Mouse (Mus musculus): ENCODE measurements at regions not wholly inside any gene's neighbourhood (a gene's known extent, or its start where the extent isn't known, plus 50 kb on each side); places are given as distances from the start of the nearest gene placed in this dataset.

DNA sequence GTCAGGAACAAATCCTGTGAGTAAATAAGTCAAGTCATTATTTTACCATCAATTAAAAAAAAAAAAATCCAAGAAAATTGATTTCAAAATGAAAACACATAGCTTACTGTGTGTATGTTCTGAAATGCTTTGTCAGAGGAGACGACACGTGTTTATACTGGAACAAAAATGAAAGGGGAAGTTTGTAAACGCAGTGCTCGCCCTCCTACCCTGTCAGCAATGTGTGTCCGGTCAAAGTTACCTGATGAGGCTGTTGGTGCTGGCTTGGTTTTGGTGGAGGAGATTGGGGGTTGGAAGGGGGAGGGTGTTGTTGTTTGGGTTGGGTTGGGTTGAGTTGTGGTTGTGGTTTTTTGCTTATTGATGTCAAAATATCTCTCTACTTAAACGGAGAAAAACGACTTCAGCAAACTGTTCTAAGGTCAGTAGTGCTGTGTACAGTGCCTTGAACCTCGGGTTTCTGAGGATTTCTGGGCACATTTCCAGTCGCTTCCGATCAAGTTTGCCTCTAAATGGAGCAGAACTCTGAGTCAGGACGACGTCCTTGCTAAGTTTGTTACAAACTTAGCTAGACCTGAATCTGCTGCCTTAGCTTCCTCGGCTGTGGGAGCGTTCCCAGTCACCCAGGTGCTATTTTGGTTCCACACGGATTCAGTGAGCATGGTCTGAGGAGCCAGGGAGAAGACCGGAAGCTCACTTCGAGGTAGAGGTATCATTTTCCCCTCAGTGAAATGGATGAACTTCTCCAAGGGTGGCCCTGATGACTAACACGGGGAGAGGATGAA lies 111.6 kb upstream of the Frmd6 start:
- peak; percentile 4 to 24 for DNase-seq (ENCODE audit: low spot score in 2 of 2)

DNA sequence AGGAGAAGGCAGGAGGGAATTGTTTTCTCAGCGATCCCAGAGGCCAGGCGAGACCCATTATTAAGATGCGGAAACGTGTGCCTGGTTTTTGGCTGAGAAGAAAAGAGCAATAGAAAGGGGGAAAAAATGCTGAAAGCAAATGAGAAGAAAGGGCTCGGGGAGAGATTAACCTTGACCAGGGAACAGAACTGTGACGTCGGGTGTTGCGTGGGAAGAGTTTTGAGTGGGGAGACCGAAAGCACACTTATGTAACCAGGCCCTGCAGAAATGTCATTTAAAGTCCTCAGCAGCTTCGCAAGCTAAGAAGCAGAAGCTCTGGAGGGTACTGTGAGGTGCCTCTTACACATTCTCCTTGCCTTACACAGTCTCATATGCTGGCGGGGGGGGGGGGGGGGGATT lies 111.0 kb upstream of the Frmd6 start:
- no peak for DNase-seq (ENCODE audit: low spot score in 2 of 2)

DNA sequence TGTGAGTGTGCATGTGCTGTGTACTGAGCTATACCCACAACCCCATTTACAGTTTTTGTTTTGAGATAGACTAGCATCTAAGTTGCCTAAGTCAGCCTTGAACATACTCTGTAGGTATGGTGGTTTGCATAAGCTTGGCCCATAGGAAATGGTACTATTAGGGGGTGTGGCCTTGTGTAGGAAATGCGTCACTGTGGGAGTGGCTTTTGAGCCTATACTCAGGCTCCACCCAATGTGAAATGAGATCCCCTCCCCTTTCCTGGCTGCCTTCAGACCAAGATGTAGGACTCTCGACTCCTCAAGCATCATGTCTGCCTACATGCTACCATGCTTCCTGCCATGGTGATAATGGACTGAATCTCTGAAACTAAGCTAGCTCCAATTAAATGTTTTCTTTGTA lies 109.5 kb upstream of the Frmd6 start:
- no peak for DNase-seq (ENCODE audit: low spot score in 2 of 2)

DNA sequence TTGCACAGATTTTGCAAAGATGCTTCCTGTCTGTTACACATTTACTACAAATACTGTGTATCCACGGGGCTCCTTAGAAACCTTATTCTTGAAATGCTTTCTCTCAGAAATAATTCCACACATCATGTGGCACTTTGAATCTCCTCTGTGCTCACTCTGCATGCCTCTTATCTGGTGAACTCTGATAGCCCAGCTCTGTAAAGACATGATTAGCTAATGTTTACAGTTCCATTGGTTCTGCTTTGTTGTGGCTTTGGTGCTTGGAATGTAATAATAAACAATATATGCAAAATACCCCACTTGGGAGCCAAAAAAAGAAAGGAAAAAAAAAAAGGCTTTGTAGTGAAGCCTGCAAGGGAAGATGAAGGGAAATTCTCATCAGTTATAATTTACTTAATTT lies 106.7 kb upstream of the Frmd6 start:
- no peak for DNase-seq (ENCODE audit: low spot score in 2 of 2)

DNA sequence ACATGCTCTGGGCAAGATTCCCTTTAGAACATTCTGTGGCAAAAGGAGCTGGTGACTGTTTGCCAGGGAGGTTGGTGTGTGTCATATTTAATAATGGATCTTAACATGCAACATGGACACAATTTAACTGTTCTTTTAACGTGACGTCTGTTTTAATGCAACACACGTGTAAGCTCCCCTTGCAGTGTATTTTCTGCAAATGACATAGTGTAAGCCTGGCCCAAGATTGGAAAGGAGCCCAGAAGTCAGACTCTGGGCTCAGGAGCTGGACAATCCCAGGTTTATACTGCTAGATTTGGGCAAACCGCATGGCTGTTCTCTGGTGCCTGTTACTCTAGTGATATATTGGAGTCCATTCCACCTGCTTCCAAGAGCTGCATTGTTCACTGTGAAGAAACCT lies 106.1 kb upstream of the Frmd6 start:
- DNase-seq (ENCODE audit: low spot score in 2 of 2) = no peak

DNA sequence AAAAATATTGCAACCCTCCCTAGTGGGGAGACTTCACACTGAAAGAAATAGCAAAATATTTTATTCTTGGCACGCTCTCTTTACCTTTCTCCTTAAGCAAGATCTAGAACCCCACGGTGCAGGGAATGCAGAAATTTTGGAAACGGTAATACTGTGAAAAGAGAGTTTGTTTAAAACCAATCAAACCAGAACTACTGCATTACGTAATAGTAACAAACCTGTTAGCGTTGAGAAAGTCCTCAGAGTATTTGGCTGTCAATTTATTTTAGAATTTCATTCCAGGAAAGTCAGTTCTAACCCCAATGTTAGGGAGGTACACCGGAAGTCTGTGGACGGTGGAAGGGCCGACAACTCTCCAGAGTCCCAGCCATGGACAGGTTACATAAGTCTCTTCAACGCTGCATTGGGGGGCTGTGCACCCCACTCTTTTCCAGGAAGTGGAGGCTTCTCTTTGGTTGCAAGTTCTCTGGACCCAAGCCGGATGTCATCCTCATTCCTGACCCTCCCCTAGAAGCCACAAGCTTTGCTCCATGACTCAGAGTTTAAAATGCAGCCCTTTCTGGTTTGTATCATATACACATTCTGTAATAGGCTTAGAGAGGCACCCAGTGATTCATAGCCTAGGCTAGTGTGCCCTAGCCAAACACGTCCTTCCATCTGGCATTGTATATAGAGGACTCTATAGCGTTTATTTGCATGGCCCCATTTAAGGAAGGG lies 105.0 kb upstream of the Frmd6 start:
- DNase-seq (ENCODE audit: low spot score in 2 of 2) = no peak

DNA sequence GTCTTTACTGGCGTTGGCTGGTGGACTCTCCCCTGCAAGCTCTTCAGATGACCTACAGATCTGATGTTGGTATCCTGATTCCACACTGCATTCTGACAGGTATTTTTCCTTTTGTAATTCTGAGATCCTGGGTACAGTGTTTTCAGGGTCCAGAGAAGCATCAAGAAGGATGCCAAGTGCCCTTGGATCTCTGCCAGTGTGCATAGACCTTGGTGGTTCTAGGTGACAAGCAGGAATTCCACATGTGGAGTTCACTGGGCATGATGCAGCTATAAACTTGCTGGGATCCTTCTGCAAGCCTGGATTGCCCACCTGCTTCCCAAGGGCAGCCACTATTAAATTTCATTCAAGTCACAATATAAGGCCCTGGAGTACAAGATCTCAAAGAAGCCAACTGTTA lies 100.0 kb upstream of the Frmd6 start:
- DNase-seq (ENCODE audit: low spot score in 2 of 2) = no peak

DNA sequence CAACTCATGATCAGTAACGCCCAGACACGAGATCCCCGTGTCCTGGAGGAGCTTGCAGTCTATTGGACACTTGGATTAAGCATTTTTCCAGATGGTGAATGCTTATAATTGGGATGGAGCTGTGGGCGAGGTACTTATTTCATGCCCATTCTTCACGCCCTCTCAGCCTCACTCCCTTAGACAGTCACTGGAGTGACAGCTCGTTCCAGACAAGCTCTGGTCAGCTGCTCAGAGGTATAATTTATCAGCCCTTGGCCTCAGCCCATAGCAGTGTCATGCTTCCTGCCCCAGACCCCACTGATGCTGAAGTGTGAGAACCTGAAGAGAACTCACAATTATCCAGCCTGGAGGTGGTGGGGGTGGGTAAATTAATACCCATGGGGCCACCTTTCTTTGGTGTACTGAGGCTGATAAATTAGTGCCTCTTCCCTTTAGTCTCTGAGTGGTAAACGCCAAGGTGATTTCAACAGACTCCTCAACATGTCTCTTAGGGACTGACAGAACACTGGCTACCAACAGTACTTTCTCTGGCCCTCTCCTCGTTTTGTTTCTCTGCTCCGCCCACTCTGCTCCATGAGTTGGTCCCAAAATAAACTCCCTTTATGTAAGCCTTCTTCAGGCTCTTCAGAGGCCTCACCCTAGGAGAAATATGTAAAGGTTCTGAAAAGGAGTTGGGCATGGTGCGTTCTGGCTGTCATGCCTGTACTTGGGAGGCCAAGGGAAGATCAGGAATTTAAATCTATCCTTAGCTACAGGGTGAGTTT lies 97.6 kb upstream of the Frmd6 start:
- DNase-seq (ENCODE audit: low spot score in 2 of 2) = no peak

DNA sequence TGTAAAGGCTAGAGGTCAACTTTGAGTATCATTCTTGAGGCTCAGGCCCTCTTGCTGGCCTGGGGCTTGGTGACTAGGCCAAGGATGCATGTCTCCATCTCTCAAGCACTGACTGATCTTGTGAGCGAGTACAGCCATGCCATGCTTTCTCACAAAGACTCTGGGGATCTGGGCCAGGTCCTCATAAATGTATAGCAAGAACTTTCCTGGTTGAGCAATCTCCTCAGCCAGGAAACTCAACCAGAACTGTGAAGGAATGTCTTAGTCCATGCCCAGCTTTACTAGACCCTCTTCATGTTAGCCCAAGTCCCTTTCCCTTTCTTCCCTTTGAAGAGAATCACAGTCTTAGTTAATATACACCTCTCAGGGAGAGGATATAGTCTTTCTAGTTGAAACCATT lies 96.9 kb upstream of the Frmd6 start:
- no peak for DNase-seq (ENCODE audit: low spot score in 2 of 2)

DNA sequence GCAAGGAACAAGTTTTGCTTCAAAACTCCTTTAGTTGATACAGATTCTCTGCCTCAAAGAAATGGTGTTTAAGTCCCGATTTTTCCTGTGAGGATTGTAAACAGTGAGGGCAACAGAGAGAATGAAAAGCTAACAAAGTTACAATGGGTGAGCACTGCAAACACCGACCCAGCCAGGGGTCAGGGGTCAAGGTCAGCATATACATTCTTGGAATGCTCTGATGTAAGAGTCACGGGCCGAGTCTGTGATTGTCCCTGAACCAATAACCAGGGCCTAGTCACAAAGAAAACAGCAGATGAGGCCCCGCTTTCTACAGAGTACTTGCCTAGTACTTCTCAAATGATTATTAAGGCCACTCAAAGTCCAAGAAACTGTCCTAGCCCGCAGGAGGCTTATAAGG lies 95.4 kb upstream of the Frmd6 start:
- no peak for DNase-seq (ENCODE audit: low spot score in 2 of 2)

DNA sequence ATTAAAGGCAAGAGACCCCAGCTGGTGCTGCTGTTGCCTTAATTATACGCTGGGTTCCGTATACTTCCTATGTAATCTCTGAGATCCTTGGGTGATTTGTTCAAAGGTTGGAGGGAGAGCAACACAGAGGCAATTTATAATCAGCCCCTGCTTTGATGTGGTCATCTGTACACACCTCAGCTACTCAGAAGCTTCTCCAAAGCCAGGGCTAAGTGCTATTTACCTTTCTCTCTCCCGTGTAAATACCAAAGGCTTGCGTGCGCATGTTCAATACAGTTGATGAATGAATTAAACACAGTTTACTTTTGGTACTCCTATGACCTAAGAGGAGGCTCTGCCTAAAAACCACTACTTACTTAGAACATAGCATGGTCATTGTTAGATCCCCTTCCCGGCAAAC lies 93.8 kb upstream of the Frmd6 start:
- DNase-seq (ENCODE audit: low spot score in 2 of 2) = no peak

DNA sequence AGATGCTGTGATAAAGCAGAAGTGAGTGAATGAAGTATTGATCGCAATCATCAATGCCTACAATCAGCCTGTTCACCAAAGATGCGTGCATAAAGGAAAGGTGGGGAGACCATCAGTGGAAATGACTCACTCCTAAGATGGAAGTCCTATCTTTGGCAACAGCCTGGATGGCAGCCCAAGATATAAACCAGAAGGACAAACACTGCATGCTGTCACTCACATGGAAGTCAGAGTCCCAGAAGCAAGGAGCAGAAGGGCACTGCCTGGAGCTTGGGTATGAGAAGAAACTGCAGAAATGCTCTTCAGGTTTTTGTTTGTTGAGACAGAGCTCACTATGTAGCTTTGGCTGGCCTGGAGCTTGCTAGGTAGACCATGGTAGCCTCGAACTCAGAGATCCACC lies 92.7 kb upstream of the Frmd6 start:
- DNase-seq (ENCODE audit: low spot score in 2 of 2) = no peak

DNA sequence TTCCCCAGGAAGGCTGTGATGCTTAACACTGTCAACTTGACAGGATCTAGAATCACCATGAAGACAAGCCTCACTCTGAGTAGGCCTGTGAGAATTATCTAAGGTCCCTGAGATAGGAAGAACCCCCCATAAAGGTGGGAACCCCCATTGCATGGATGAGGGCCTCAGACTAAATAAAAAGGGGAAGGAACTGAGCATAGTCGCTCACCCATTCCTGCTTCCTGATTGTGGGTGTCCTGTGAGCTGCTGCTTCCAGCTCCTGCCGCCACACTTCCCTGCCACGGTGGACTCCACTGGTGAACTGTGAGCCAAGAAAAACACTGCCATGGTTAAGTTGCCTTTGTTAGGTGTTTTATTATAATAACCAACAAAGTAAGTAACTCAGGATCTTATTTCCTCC lies 86.8 kb upstream of the Frmd6 start:
- DNase-seq (ENCODE audit: low spot score in 2 of 2) = peak; percentile 8 to 22

DNA sequence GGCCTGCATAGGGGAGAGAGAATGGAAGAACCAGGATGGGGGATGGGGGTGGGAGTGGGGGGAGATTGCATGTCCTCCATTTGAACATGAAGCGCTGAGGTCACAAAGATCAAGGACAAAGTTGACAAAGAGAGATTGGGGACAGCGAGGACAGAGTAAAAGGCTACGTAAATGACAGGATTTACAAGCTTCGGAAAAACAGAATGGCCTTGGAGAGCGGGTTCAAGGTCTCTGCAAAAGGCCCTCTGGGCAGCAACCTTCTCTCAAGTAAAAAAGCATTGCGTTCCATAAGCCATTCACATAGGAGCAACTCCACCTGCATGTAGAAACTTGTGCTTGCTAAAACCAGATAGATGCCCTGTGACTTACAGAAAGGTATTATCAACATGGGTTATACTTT lies 86.0 kb upstream of the Frmd6 start:
- DNase-seq (ENCODE audit: low spot score in 2 of 2) = no peak

DNA sequence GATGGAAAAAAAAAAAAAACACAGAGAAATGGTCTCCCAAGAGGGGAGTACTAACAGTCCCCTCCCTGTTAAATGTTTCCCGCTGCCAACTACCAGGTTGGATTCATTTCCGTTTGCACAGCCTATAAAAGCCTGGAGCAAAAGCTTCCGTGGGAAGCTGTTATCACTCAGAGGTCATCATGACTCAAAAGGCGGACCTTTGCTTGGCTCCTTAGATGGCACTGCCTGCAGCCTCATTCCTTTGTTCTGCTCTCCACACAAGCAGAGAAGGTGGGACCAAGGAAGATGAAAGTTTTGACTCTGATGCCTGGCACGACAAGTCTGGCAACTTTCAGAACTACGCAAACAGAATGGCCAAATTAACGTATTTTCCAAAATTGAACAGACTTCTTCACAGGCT lies 85.5 kb upstream of the Frmd6 start:
- no peak for DNase-seq (ENCODE audit: low spot score in 2 of 2)

DNA sequence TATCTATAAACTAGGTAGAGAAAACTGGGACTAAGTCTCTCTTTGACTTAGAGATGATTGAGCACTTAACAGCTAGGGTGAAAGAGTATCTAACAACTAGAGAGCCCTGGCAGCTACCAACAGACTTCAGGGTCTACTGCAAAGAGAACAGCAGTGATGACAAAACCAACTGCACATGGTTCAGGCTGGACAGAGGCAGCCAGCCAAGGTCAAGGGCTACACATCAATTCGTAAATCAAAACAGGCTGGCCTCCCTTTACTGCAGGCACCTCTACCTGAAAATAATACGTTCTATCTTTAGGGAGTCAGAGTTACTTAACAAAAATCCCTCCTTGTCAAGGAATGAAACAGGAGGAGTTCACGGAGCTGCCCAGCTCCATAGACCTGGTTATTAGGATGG lies 82.5 kb upstream of the Frmd6 start:
- DNase-seq (ENCODE audit: low spot score in 2 of 2) = no peak

DNA sequence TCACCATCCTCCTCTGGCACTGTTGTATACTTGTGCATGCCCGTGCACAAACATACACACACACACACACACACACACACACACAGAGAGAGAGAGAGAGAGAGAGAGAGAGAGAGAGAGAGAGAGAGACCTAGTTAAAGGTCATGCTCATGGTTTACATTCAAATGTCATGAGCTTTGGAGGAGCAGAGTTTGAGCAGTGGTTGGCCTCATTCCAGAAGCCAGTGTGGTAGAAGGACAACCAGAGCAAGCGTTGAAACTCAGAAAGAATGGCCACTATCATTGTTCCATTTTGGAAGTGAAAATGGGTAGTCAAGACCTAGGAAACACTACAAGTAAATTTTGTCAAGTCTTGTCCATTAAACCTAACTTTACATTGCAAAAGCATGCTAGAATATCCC lies 79.6 kb upstream of the Frmd6 start:
- no peak for DNase-seq (ENCODE audit: low spot score in 2 of 2)

DNA sequence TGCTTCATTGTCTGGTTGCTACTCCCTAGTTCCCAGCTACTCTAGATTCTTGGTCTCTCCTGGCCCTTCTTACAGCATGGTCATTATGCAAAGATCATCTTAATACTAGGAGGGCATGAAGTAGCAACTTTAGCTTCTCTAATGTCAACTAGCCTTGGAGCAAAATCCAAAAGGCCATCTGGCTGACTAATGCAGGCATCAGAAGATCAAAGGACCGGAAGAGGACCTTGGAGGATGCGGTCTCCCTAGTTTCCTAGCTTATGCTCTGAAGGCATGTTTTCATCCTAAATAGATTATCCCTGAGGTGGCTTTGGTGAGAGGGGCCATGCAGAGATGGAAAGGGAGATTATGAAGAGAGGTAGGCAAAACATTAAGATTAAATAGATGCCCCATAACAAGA lies 75.7 kb upstream of the Frmd6 start:
- DNase-seq (ENCODE audit: low spot score in 2 of 2) = no peak

DNA sequence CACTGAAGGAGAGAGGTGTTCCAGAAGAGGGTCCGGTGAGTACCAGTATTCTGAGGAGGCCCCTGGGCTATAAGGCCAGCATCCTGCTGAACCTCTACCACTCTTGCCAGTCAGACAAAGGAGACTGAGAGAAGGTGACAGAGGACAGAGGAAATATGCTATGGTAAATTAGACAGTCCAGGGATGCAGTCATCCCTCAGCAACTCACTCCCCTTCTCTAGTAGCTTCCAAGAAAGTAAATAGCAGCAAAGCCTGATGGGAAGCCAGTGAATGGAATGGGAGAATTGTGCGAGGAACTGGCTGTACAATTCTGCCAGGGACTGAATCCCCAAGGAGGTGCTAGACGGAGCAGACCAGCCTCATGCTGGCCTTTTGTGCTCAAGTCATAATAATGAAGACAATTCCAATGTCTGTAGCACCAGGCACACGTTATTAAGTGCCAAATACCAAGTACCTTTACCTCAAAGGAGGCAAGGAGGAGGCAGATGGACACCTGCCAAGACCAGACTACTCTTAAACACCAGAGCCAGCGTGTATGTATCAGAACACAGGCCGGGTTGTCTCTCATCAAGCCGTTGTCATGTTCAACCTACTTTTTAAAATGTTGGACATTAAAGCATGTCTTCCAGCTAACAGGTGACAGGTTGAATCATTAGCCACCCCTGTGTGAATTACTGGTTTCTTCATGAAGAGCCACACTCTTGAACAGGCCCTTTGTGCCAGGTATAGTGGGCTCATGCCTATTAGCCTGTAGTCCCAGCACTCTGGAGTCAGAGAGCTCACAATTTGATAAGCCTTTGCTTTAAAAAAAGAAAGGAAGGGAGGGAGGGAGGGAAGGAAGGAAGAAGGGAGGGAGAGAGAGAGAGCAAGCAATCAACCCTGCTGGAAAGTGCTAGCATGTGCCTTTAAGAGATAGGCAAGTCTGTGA lies 74.4 kb upstream of the Frmd6 start:
- DNase-seq (ENCODE audit: low spot score in 2 of 2) = no peak

DNA sequence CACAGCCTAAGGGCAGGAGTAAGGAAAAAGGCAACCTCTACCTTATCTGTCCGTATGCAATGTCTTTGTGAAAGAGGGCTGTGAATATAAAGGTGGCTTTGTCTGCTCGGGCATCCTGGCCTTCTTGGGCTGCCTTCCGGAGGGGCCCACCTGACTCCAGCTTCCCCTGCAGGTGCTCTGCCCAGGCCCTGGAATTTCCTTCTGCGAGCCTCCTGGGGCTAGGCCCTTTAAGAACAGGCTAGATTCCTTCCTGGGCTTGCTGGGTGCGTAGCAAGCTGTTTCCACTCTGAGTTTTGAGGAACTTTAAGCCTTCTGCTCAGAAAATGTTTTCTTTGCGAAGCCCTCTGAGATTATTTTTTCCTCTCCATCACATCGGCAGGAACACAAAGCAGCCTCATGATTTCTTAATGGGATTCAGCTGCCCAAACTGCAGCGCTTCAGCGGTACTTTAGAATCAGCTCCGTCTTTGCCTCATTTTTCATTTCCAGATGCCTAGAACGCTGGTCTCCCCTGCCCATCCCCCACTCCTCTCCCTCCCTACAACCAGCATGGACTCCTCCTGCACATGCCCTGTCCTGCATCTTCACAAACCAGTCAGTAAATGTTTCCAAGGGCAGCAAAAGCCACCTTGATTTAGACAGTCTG lies 72.9 kb upstream of the Frmd6 start:
- no peak for DNase-seq (ENCODE audit: low spot score in 2 of 2)

DNA sequence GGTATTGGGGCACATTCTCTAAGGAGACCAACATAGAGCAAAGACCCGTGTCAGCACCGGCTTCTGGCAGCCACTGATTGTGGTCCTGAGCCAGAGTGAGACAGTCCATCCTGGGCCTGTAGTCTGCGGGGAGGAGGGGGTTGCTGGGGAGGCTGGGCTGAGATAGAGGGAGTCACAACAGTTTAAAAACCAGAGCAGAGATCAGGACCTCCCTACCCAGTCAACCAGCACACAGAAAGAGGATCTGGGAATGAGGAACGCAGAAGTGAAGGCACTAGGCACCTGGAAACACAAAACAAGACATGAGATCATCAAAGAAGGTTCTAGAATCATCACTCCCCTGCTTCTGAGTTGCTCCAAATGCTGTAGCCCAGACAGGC lies 72.4 kb upstream of the Frmd6 start:
- no peak for DNase-seq (ENCODE audit: low spot score in 2 of 2)

All from spleen, postnatal 36 days (tissue).